ENCODE assay signal across 12 mouse cellular contexts in genomic region chr10:97159396-97159760, GRCm38 (mm10).
DNase-seq lines count a peak whose midpoint lies in the region; ATAC-seq and TF ChIP-seq lines count a peak whose summit lies in the region.
"Had no signal": no experiment of that assay in that cellular context is flagged by ENCODE, and none has a peak within 500 bp of the region (broad histone marks: within the 10 kb centered on the region; RNA-seq: fewer than 3 reads in every experiment).

No protein-coding gene starts in this region.

- H3K4me2 ChIP-seq in heart, embryonic 15.5 days, result no peak overlapping the region
- no peak overlapping the region for H3K4me2 ChIP-seq in neural tube, embryonic 14.5 days (ENCODE audit: low read depth, low read length)
- H3K4me2 ChIP-seq: neural tube, embryonic 12.5 days; stomach, embryonic 15.5 days had no signal

- H3K9me3 ChIP-seq in heart, embryonic 15.5 days (replicated peaks), result no peaks in the 10 kb centered on the region
- H3K9me3 ChIP-seq in hindbrain, embryonic 10.5 days, result no peaks in the 10 kb centered on the region
- H3K9me3 ChIP-seq in neural tube, embryonic 14.5 days (ENCODE audit: control insufficient read depth, low read length), result no peaks in the 10 kb centered on the region
- H3K9me3 ChIP-seq: neural tube, embryonic 12.5 days; stomach, embryonic 15.5 days had no signal

- DNase-seq in heart, postnatal 36 days, result no peak
- peak in 1 of 2 experiments; percentile 94 for DNase-seq in cerebellum, adult 2 months
- DNase-seq in hindbrain, embryonic 10.5 days (ENCODE audit: low spot score), result no peak
- DNase-seq in adrenal gland, adult 8-10 months, result no peak
- no peak for DNase-seq in lung, postnatal 4 days
- no peak for DNase-seq in layer of hippocampus, postnatal 36 days
- DNase-seq: liver, postnatal 0 days had no signal

- intact Hi-C loops in heart, postnatal 36 days (cut with DNase I), result no loop called here

- peak overlapping the region; percentile 47; the same call in 1 of the 2 replicates for H3K27ac ChIP-seq in heart, embryonic 15.5 days
- H3K27ac ChIP-seq in cerebellum, adult 2 months (ENCODE audit: insufficient read depth, low read length), result peak overlapping the region; percentile 98
- peak overlapping the region; percentile 23 for H3K27ac ChIP-seq in hindbrain, embryonic 10.5 days
- H3K27ac ChIP-seq in neural tube, embryonic 14.5 days (ENCODE audit: low read depth, low read length), result peak overlapping the region; percentile 22; the same call in 1 of the 2 replicates
- H3K27ac ChIP-seq: neural tube, embryonic 12.5 days; stomach, embryonic 15.5 days had no signal

- peaks cover 3% of the 10 kb centered on the region; the same call in 1 of the 2 replicates for H3K4me1 ChIP-seq in heart, embryonic 15.5 days (replicated peaks)
- H3K4me1 ChIP-seq in cerebellum, adult 2 months (ENCODE audit: control insufficient read depth, insufficient read depth, low read length), result peaks cover 20% of the 10 kb centered on the region; the same call in 1 of the 2 replicates
- H3K4me1 ChIP-seq in hindbrain, embryonic 10.5 days (replicated peaks), result peaks cover 14% of the 10 kb centered on the region
- H3K4me1 ChIP-seq in neural tube, embryonic 14.5 days (ENCODE audit: control insufficient read depth, insufficient read depth, low read length), result peaks cover 10% of the 10 kb centered on the region
- H3K4me1 ChIP-seq: stomach, embryonic 15.5 days had no signal

- 53% methylated on average over 1 of the region's 1 CpGs for WGBS in heart, embryonic 15.5 days
- 0% methylated on average over 1 of the region's 1 CpGs for WGBS in cerebellum, adult 2 months
- WGBS in hindbrain, embryonic 10.5 days, result 80% methylated on average over 1 of the region's 1 CpGs
- WGBS in neural tube, embryonic 14.5 days, result 43% methylated on average over 1 of the region's 1 CpGs

- H3K4me3 ChIP-seq in heart, embryonic 15.5 days, result no peak overlapping the region
- no peak overlapping the region for H3K4me3 ChIP-seq in cerebellum, adult 2 months (replicated peaks; ENCODE audit: insufficient read depth, low read depth, low read length)
- no peak overlapping the region for H3K4me3 ChIP-seq in hindbrain, embryonic 10.5 days
- no peak overlapping the region for H3K4me3 ChIP-seq in neural tube, embryonic 14.5 days (ENCODE audit: low read depth, low read length)
- H3K4me3 ChIP-seq: neural tube, embryonic 12.5 days; stomach, embryonic 15.5 days had no signal

- peak; percentile 26; the same call in 1 of the 2 replicates for TF ChIP-seq POLR2A in cerebellum, adult 2 months (IDR thresholded peaks at IDR 0.05; ENCODE audit: borderline replicate concordance, insufficient read depth, low read length)

- no peak for TF ChIP-seq CTCF in cerebellum, adult 2 months (IDR thresholded peaks at IDR 0.05; ENCODE audit: borderline replicate concordance, insufficient read depth, low read depth, low read length)

- no peaks in the 10 kb centered on the region for H3K36me3 ChIP-seq in heart, embryonic 15.5 days
- H3K36me3 ChIP-seq in hindbrain, embryonic 10.5 days, result no peaks in the 10 kb centered on the region
- no peaks in the 10 kb centered on the region for H3K36me3 ChIP-seq in neural tube, embryonic 14.5 days (ENCODE audit: control insufficient read depth, insufficient read depth, low read length)
- H3K36me3 ChIP-seq: neural tube, embryonic 12.5 days; stomach, embryonic 15.5 days had no signal

- ATAC-seq in heart, embryonic 15.5 days (replicated peaks; ENCODE audit: insufficient number of reproducible peaks, insufficient read depth, low FRiP score, low read depth), result 0 out of 2 replicates have a peak, but pooled peaks have one; percentile 27
- 0 out of 2 replicates have a peak, but pooled peaks have one; percentile 15 for ATAC-seq in neural tube, embryonic 14.5 days (ENCODE audit: low read depth)
- ATAC-seq: liver, postnatal 0 days had no signal

- no peaks in the 10 kb centered on the region for H3K27me3 ChIP-seq in heart, embryonic 15.5 days
- H3K27me3 ChIP-seq in cerebellum, adult 2 months (ENCODE audit: control insufficient read depth, insufficient read depth, low read length), result no peaks in the 10 kb centered on the region
- H3K27me3 ChIP-seq in hindbrain, embryonic 10.5 days (ENCODE audit: insufficient read depth, poor library complexity, severe bottlenecking), result no peaks in the 10 kb centered on the region
- no peaks in the 10 kb centered on the region for H3K27me3 ChIP-seq in neural tube, embryonic 14.5 days (ENCODE audit: control insufficient read depth, insufficient read depth, low read length)
- H3K27me3 ChIP-seq: CH12.LX; neural tube, embryonic 12.5 days; stomach, embryonic 15.5 days had no signal

- no peak overlapping the region for H3K9ac ChIP-seq in heart, embryonic 15.5 days
- no peak overlapping the region for H3K9ac ChIP-seq in neural tube, embryonic 14.5 days (replicated peaks; ENCODE audit: low read depth, low read length)
- H3K9ac ChIP-seq: liver, postnatal 0 days; neural tube, embryonic 12.5 days; stomach, embryonic 15.5 days had no signal

Comparison
In these comparisons a context has a peak if more than half of its experiments do, and no peak if none do; other contexts are left out.
1. H3K27ac ChIP-seq: peak in every context shown above with its lines; median percentile 98 in cerebellum, adult 2 months; 47 in heart, embryonic 15.5 days; 23 in hindbrain, embryonic 10.5 days; 22 in neural tube, embryonic 14.5 days.